Mouse (Mus musculus): ENCODE results near the gene Lifr. TPM values are rescaled to one million over a fixed set of nuclear protein-coding genes. Genes with fewer than 3 reads are reported as not detected.

Lifr gene
- polyA plus RNA-seq, 1 experiment from 2014 or later: 18.8 TPM

DNA sequence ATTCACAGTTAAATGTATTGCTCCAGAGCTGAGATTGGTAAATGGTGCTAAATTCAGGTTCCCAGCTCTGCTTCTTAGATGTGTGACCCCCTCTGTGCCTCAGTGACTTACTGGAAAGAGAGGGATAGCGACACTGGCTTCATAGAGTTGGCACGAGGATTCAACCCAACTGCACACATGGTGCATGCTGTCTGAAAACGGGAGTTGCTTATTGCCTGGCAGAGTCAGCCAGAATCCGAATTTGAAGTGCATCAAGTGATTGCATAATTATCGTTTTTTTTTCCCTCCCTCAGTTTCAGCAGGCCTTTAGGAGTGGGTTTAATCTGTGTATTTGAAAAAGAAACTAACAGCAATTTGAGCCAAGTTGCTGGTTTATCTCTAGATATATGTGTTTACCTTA, 55.1 kb downstream of the Lifr start:
- H3K9ac ChIP-seq (replicated peaks): no peak overlapping the region
- H3K9me3 ChIP-seq (replicated peaks): no peaks in the 10 kb centered on the region
- H3K4me1 ChIP-seq: peaks cover 27% of the 10 kb centered on the region
- H3K4me3 ChIP-seq (replicated peaks): no peak overlapping the region
- no peaks in the 10 kb centered on the region for H3K27me3 ChIP-seq (replicated peaks)
- no peak overlapping the region for H3K27ac ChIP-seq (replicated peaks)
- 63% methylated on average over 5 of the region's 5 CpGs for WGBS
- H3K4me2 ChIP-seq: no peak overlapping the region
- H3K36me3 ChIP-seq: no peaks in the 10 kb centered on the region
- ATAC-seq (ENCODE audit: low FRiP score): 0 out of 2 replicates have a peak, but pooled peaks have one; percentile 21

DNA sequence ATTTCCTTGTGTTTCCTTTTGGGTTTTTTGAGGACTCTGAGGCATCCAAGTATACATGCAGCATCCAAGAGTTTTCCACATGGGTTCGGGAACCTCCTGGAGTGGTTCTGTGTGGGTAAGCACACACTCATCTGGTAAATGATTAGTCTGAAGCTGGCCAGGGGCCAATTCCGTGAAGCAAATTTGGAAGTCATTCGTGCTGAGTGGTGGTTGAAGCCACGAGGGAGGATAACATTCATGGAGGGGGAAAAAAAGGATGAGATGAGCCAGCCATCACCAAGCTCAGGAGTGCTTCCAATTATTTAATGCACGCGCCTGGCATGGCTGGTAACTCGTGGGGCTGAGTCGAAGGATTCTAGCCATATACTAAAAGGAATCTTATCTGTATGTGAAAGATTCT, 56.1 kb downstream of the Lifr start:
- H3K36me3 ChIP-seq: no peaks in the 10 kb centered on the region
- WGBS: 55% methylated on average over 8 of the region's 8 CpGs
- no peak for ATAC-seq (ENCODE audit: low FRiP score)
- H3K9ac ChIP-seq (replicated peaks): no peak overlapping the region
- no peak overlapping the region for H3K27ac ChIP-seq (replicated peaks)
- H3K4me2 ChIP-seq: no peak overlapping the region
- H3K4me1 ChIP-seq: peaks cover 28% of the 10 kb centered on the region
- H3K27me3 ChIP-seq (replicated peaks): no peaks in the 10 kb centered on the region
- no peaks in the 10 kb centered on the region for H3K9me3 ChIP-seq (replicated peaks)
- H3K4me3 ChIP-seq (replicated peaks): no peak overlapping the region

DNA sequence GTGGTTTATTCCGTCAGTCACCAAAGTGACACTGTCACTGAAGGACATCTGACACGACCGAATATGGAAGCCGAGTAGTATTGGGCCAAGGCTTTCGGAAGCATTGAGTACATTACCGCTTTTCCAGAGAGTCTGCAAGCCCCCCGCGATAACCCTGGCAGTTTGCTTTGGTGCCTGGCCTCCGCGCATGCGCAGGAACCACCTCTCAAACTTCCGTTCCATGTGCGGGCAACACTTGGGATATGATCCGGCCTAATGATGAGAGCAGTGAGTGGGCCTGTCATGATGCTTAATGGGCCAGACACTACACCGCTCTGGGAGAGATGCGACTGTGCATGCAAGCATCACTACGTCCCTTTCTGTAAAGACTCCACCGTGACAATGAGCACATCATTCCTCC, 59.4 kb downstream of the Lifr start:
- WGBS: 93% methylated on average over 18 of the region's 18 CpGs
- Histone ChIP-seq H3K36me3 (no peaks in the 10 kb centered on the region), H3K9me3 (replicated peaks) (no peaks in the 10 kb centered on the region), H3K27me3 (replicated peaks) (no peaks in the 10 kb centered on the region), H3K9ac (replicated peaks) (no peak overlapping the region), H3K27ac (replicated peaks) (no peak overlapping the region), H3K4me3 (replicated peaks) (no peak overlapping the region), H3K4me1 (peaks cover 32% of the 10 kb centered on the region), H3K4me2 (no peak overlapping the region)
- ATAC-seq (ENCODE audit: low FRiP score): no peak

DNA sequence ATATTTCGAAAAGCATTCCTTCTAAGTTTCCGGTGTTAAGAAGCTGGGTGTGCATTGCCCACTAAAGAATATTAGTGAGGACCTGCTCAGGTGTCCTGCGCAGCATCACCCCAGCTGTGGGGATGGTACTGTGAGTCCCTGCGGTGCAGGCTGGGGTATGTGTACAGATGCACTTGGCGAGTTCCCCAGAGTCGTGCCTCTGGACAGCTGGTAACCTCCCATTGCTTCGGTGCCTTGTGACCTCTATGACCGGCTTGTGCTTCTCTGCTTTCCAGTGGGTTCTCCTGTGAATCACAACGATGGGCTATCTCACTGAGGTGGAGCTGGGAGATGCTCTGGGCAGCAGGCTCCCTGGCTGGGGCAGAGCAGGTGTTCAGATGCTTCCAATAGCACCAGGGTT, 60.2 kb downstream of the Lifr start:
- H3K9me3 ChIP-seq (replicated peaks): no peaks in the 10 kb centered on the region
- no peaks in the 10 kb centered on the region for H3K36me3 ChIP-seq
- no peaks in the 10 kb centered on the region for H3K27me3 ChIP-seq (replicated peaks)
- 88% methylated on average over 9 of the region's 9 CpGs for WGBS
- no peak overlapping the region for H3K4me3 ChIP-seq (replicated peaks)
- no peak overlapping the region for H3K4me2 ChIP-seq
- no peak for ATAC-seq (ENCODE audit: low FRiP score)
- H3K4me1 ChIP-seq: peaks cover 26% of the 10 kb centered on the region
- no peak overlapping the region for H3K9ac ChIP-seq (replicated peaks)
- no peak overlapping the region for H3K27ac ChIP-seq (replicated peaks)

DNA sequence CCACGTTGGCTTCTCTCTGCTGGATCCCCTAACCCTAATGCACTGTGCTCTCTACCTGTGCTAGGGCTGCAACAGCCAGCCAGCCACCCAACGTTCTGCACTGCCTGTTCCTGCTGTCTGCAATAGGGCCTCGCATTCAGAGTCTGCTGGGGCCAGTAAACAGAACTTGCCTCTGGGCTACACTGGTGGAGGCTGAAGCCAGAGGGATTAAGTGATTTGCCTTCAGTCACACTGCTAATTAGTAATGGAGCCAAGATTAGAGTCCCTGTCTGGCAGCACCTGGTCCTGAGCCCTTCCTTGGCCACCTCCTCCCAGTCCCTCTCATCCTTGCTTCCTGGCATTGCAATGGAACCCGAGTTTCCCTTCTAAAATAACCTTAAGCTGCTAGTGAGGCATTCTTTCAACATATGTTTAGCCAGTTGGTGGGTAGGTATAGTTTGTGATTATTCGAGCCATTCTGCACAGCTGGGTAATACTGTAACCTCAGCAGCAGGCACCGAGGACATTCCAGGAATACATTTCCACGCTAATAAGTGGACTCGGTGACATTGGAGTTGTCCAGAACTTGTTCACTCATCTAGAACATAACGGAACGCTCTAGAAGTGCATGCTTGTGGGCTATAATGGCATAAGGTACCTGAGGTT, 61.8 kb downstream of the Lifr start:
- no peak overlapping the region for H3K4me2 ChIP-seq
- peaks cover 16% of the 10 kb centered on the region for H3K4me1 ChIP-seq
- 0 out of 2 replicates have a peak, but pooled peaks cover under 1% of the 10 kb centered on the region for H3K36me3 ChIP-seq
- WGBS: 66% methylated on average over 10 of the region's 10 CpGs
- H3K9me3 ChIP-seq (replicated peaks): no peaks in the 10 kb centered on the region
- ATAC-seq (ENCODE audit: low FRiP score): no peak
- H3K27me3 ChIP-seq (replicated peaks): no peaks in the 10 kb centered on the region
- no peak overlapping the region for H3K27ac ChIP-seq (replicated peaks)
- H3K4me3 ChIP-seq (replicated peaks): no peak overlapping the region
- no peak overlapping the region for H3K9ac ChIP-seq (replicated peaks)

DNA sequence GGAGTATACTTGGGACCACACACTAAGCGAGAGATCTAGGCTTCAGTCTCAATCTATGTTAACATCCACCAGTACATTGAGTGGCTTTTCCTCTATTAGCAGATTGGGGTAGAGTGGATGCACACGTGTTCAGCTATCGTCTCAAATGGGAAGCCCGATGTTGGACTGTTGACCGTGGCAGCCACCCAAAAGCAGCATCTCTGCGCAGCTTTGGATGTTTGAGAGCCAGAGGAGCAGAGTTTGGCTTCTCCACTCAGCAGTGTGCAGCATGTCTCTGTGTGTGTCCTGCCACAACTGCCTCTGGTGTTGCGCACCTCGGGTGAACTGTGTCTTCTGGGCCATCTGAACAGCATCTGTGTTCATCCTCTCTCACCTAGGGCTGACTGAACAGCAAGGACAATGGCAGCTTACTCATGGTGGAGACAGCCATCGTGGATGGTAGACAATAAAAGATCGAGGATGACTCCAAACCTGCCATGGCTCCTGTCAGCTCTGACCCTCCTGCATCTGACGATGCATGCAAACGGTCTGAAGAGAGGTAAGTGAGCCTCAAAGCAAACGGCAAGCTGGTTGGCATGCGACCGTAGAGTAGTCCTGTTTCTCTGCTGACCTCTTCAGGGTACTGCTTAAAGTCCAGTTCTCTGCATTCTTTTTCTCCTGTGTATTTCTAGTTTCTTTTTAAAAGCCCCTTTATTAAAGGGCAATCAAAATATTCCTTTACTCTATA, 63.8 kb downstream of the Lifr start:
- 78% methylated on average over 15 of the region's 15 CpGs for WGBS
- peaks cover 5% of the 10 kb centered on the region; the same call in 1 of the 2 replicates for H3K36me3 ChIP-seq
- H3K9ac ChIP-seq (replicated peaks): no peak overlapping the region
- H3K4me2 ChIP-seq: no peak overlapping the region
- ATAC-seq (ENCODE audit: low FRiP score): no peak
- H3K9me3 ChIP-seq (replicated peaks): no peaks in the 10 kb centered on the region
- no peaks in the 10 kb centered on the region for H3K27me3 ChIP-seq (replicated peaks)
- no peak overlapping the region for H3K4me3 ChIP-seq (replicated peaks)
- H3K4me1 ChIP-seq: peaks cover 16% of the 10 kb centered on the region
- H3K27ac ChIP-seq (replicated peaks): no peak overlapping the region

DNA sequence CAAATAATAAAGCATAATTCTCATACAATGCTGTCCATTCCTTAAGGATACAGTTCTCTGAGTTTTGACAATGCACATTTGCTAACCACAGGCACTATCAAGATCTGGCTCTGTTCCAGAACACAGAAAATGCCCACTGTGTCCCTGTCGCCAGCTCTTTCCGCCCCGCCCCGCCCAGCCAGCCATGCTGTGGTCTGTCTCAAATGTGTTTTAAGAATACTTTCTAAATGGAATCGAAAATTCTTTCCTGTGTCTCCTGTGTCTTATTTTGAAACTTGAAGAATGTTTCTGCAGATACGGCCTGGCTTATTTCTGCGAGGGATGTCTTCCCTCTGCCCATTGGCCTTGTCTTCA, 64.3 kb downstream of the Lifr start:
- Histone ChIP-seq H3K27ac (replicated peaks) (no peak overlapping the region), H3K36me3 (peaks cover 10% of the 10 kb centered on the region; the same call in 1 of the 2 replicates), H3K4me3 (replicated peaks) (no peak overlapping the region), H3K4me2 (no peak overlapping the region), H3K9me3 (replicated peaks) (no peaks in the 10 kb centered on the region), H3K4me1 (peaks cover 16% of the 10 kb centered on the region), H3K27me3 (replicated peaks) (no peaks in the 10 kb centered on the region), H3K9ac (replicated peaks) (no peak overlapping the region)
- 67% methylated on average over 7 of the region's 7 CpGs for WGBS
- no peak for ATAC-seq (ENCODE audit: low FRiP score)

DNA sequence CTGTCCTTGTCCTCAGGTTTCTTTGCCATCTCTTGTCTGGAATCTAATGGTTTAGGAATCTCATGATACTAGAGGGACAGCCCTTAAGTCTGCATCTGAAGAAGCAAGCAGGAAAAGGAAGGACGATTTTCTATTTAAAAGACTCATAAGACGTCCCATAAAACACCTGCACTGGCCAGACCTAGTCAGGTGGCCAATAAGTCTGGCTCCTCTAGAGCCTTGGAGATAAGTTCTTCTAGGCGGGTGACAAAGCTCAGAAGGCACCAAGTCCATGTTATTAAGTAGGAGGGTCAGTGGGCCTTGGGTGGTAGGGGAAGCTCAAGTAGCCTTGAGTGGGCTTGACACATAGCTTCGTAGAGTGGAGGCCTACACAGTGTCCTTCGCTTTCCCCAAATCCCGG, 67.2 kb downstream of the Lifr start:
- H3K4me2 ChIP-seq: no peak overlapping the region
- peaks cover 10% of the 10 kb centered on the region for H3K4me1 ChIP-seq
- peaks cover 15% of the 10 kb centered on the region; the same call in 1 of the 2 replicates for H3K36me3 ChIP-seq
- no peaks in the 10 kb centered on the region for H3K27me3 ChIP-seq (replicated peaks)
- WGBS: 96% methylated on average over 6 of the region's 6 CpGs
- no peak overlapping the region for H3K27ac ChIP-seq (replicated peaks)
- ATAC-seq (ENCODE audit: low FRiP score): no peak
- no peaks in the 10 kb centered on the region for H3K9me3 ChIP-seq (replicated peaks)
- no peak overlapping the region for H3K9ac ChIP-seq (replicated peaks)
- H3K4me3 ChIP-seq (replicated peaks): no peak overlapping the region

DNA sequence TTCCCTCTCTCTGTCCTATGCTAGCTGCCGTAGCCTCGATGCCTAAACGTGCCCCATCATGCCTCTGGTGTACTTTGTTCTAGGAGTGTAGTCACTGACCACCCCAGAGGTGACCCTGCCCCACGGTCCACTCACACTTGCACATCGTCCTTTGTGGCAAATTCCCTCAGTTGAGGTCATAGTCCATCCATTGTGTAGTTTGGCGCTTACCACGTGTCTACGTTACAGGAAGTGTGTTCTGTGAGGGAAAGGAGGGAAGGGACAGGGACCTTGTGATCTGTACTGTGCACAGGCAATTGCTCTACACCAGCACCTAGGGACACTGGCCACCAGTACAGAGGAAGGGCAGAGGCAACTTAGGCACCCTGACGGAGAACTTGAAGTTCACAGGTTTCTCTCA, 69.5 kb downstream of the Lifr start:
- H3K27me3 ChIP-seq (replicated peaks): no peaks in the 10 kb centered on the region
- H3K9me3 ChIP-seq (replicated peaks): no peaks in the 10 kb centered on the region
- H3K4me1 ChIP-seq: no peaks in the 10 kb centered on the region
- peaks cover 18% of the 10 kb centered on the region for H3K36me3 ChIP-seq
- H3K4me3 ChIP-seq (replicated peaks): no peak overlapping the region
- no peak for ATAC-seq (ENCODE audit: low FRiP score)
- no peak overlapping the region for H3K4me2 ChIP-seq
- no peak overlapping the region for H3K27ac ChIP-seq (replicated peaks)
- no peak overlapping the region for H3K9ac ChIP-seq (replicated peaks)
- WGBS: 93% methylated on average over 9 of the region's 9 CpGs

DNA sequence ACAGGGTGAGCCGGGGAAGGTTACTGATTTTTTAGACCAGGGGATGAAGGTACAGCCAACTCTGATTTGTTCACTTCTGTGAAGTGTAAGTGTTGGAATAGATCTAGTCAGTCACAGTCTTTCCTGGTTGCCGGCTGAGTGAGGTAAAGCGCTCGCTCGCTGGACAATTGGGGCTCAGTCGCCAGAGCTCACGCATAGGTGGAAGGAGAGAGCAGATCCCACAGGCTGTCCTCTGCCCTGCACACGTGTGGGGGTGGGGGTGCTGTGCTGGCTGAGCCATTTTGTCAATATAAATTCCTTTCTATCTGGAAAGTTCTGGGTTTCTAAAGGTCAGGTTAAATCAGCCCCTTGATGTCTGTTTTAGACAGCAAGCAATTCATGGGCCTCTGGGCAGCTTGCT, 69.9 kb downstream of the Lifr start:
- H3K36me3 ChIP-seq: peaks cover 18% of the 10 kb centered on the region
- ATAC-seq (ENCODE audit: low FRiP score): no peak
- WGBS: 84% methylated on average over 8 of the region's 8 CpGs
- H3K9ac ChIP-seq (replicated peaks): no peak overlapping the region
- no peaks in the 10 kb centered on the region for H3K27me3 ChIP-seq (replicated peaks)
- no peaks in the 10 kb centered on the region for H3K9me3 ChIP-seq (replicated peaks)
- H3K4me2 ChIP-seq: no peak overlapping the region
- H3K4me1 ChIP-seq: no peaks in the 10 kb centered on the region
- no peak overlapping the region for H3K27ac ChIP-seq (replicated peaks)
- no peak overlapping the region for H3K4me3 ChIP-seq (replicated peaks)

DNA sequence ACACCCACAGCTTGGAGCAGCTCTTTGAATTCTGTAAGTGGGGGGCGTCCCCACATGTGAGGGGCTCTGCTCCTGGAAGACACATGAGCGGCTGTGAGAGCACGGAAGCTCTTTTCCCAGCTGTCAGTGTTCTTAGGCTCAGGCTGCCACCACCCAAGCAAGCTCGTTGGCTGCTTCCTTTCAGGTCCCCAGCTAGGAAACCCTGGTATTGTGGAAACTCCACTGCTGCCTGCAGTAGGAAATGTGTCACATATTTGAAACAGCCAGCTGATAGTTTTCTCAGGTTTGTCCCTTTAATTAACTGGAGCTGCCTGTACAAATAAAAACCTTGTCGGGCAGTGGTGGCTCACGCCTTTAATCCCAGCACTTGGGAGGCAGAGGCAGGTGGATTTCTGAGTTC, 73.4 kb downstream of the Lifr start:
- 68% methylated on average over 6 of the region's 6 CpGs for WGBS
- H3K9me3 ChIP-seq (replicated peaks): no peaks in the 10 kb centered on the region
- no peak overlapping the region for H3K27ac ChIP-seq (replicated peaks)
- H3K36me3 ChIP-seq: peaks cover 26% of the 10 kb centered on the region
- H3K9ac ChIP-seq (replicated peaks): no peak overlapping the region
- H3K4me1 ChIP-seq: no peaks in the 10 kb centered on the region
- H3K4me2 ChIP-seq: no peak overlapping the region
- no peak overlapping the region for H3K4me3 ChIP-seq (replicated peaks)
- H3K27me3 ChIP-seq (replicated peaks): no peaks in the 10 kb centered on the region
- ATAC-seq (ENCODE audit: low FRiP score): no peak

DNA sequence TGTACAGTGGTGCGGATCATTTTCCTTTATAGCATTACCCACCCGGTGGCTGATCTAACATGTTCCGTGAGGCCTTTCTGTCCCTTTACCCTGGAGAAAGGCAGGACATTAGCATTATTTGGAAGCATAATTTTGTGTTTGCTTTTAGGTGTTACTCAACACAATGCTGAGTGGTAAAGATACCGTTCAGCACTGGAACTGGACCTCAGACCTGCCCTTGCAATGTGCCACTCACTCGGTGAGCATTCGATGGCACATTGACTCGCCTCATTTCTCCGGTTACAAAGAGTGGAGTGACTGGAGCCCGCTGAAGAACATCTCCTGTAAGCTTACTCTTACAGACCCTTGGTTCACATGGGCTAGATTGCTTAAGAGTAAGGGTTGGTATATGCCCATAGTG, 76.3 kb downstream of the Lifr start:
- no peaks in the 10 kb centered on the region for H3K4me1 ChIP-seq
- H3K4me2 ChIP-seq: no peak overlapping the region
- 91% methylated on average over 9 of the region's 9 CpGs for WGBS
- H3K36me3 ChIP-seq: peaks cover 27% of the 10 kb centered on the region
- H3K9me3 ChIP-seq (replicated peaks): no peaks in the 10 kb centered on the region
- ATAC-seq (ENCODE audit: low FRiP score): no peak
- H3K9ac ChIP-seq (replicated peaks): no peak overlapping the region
- H3K4me3 ChIP-seq (replicated peaks): no peak overlapping the region
- no peaks in the 10 kb centered on the region for H3K27me3 ChIP-seq (replicated peaks)
- no peak overlapping the region for H3K27ac ChIP-seq (replicated peaks)
